Mouse (Mus musculus) kidney, embryonic 16.5 days (tissue): ENCODE results near the gene Arhgap25. TPM values are rescaled to one million over a fixed set of nuclear protein-coding genes. Genes with fewer than 3 reads are reported as not detected.

ENCODE experiments used
- ATAC-seq: fragments of 200-750 bp; cut with Nextera tagmentation; 2 replicates; pipeline ENCODE4 v1.8.0; 2017; ENCODE audit warnings: moderate TSS enrichment; ENCODE audit not compliant: low FRiP score, low TSS enrichment
- H3K27ac ChIP-seq: fragments of 300-500 bp; sonication (generic); 2 replicates; pipeline ENCODE4 v1.5.1; 2014; ENCODE audit warnings: low read length
- H3K27me3 ChIP-seq: fragments of 300-500 bp; sonication (generic); 2 replicates; pipeline ENCODE4 v1.6.1; 2014; ENCODE audit warnings: low read length, control low read depth, mixed read lengths; ENCODE audit not compliant: insufficient read depth
- H3K36me3 ChIP-seq: fragments of 300-500 bp; sonication (generic); 2 replicates; pipeline ENCODE4 v1.6.1; 2014; ENCODE audit warnings: low read length, control low read depth, mixed read lengths; ENCODE audit not compliant: insufficient read depth
- H3K4me1 ChIP-seq: fragments of 300-500 bp; sonication (generic); 2 replicates; pipeline ENCODE4 v1.6.1; 2014; ENCODE audit warnings: low read length, control low read depth, mixed read lengths; ENCODE audit not compliant: insufficient read depth
- H3K4me2 ChIP-seq: fragments of 300-500 bp; sonication (generic); replicated peaks from 2 replicates; pipeline ENCODE4 v1.6.1; 2014; ENCODE audit warnings: low read depth, low read length
- H3K4me3 ChIP-seq: fragments of 300-500 bp; sonication (generic); 2 replicates; pipeline ENCODE4 v1.5.1; 2014; ENCODE audit warnings: mild to moderate bottlenecking, low read length
- H3K9ac ChIP-seq: fragments of 300-500 bp; sonication (generic); replicated peaks from 2 replicates; pipeline ENCODE4 v1.6.1; 2014; ENCODE audit warnings: low read length
- H3K9me3 ChIP-seq: fragments of 300-500 bp; sonication (generic); 2 replicates; pipeline ENCODE4 v1.6.1; 2016; ENCODE audit warnings: low read length, control low read depth
- WGBS: fragments of 180-500 bp; shearing (Covaris S2); extraction: QIAGEN DNeasy Blood & Tissue Kit; methylation state at CpG from one replicate; pipeline ENCODE4 v1.1.7; 2014; 5-methylcytosine and 5-hydroxymethylcytosine counted together
- polyA plus RNA-seq: library from polyadenylated mRNA; unstranded; fragments of >200 nt; fragmentation: Nextera tagmentation; extraction: Ambion mirVana; gene quantifications from 2 replicates; pipeline ENCODE4 v1.2.1, GENCODE M21; 2015

Gene Arhgap25
- polyA plus RNA-seq, 1 experiment from 2014 or later: 6.3 TPM

DNA sequence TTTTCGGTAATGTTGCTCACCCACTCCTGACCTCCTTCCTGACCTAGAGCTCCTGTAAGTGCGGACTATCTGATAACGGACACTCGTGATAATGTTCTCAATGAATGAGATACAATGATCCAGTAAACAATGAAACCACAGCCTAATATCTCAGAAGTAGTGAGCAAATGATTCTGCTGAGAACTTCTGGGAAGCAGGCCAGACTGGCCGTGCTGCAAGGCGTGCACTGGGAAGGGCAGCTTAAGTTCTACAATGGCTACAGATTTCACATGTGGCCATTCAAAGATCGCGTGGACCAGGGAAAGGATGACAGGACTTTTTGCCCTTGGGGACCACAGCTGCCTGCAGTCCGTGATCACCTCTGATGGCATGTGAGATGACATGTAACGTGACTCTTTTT, 64.7 kb downstream of the Arhgap25 start:
- WGBS: 86% methylated on average over 10 of the region's 10 CpGs
- Histone ChIP-seq H3K4me3 (no peak overlapping the region), H3K27ac (no peak overlapping the region), H3K9ac (no peak overlapping the region), H3K9me3 (no peaks in the 10 kb centered on the region), H3K36me3 (no peaks in the 10 kb centered on the region), H3K4me1 (0 out of 2 replicates have a peak, but pooled peaks cover 5% of the 10 kb centered on the region), H3K4me2 (no peak overlapping the region), H3K27me3 (no peaks in the 10 kb centered on the region)
- no peak for ATAC-seq

GRCm38 (mm10) chr6:87467373-87467772, 65.7 kb downstream of the Arhgap25 start:
- Histone ChIP-seq H3K4me2 (no peak overlapping the region), H3K27ac (no peak overlapping the region), H3K27me3 (no peaks in the 10 kb centered on the region), H3K4me1 (0 out of 2 replicates have a peak, but pooled peaks cover 5% of the 10 kb centered on the region), H3K9me3 (no peaks in the 10 kb centered on the region), H3K36me3 (no peaks in the 10 kb centered on the region), H3K9ac (no peak overlapping the region), H3K4me3 (no peak overlapping the region)
- whole genome bisulfite sequencing: 97% methylated on average over 1 of the region's 1 CpGs
- ATAC-seq: no peak

- 9% methylated on average over 12 of the region's 12 CpGs for WGBS
- H3K4me3 ChIP-seq: peak overlapping the region; percentile 2; the same call in 1 of the 2 replicates
- H3K27ac ChIP-seq: no peak overlapping the region
- ATAC-seq: peak; percentile 69
- 0 out of 2 replicates have a peak, but pooled peaks cover 5% of the 10 kb centered on the region for H3K4me1 ChIP-seq
- H3K36me3 ChIP-seq: no peaks in the 10 kb centered on the region
- H3K9me3 ChIP-seq: no peaks in the 10 kb centered on the region
- H3K9ac ChIP-seq: no peak overlapping the region
- H3K4me2 ChIP-seq: peak overlapping the region; percentile 33
- H3K27me3 ChIP-seq: no peaks in the 10 kb centered on the region
These were observed 66.8 kb downstream of the Arhgap25 start for GRCm38 (mm10) chr6:87466221-87466620.

GRCm38 (mm10) chr6:87455507-87455906, 77.6 kb downstream of the Arhgap25 start:
- WGBS: 56% methylated on average over 6 of the region's 6 CpGs
- H3K4me3 ChIP-seq: no peak overlapping the region

DNA sequence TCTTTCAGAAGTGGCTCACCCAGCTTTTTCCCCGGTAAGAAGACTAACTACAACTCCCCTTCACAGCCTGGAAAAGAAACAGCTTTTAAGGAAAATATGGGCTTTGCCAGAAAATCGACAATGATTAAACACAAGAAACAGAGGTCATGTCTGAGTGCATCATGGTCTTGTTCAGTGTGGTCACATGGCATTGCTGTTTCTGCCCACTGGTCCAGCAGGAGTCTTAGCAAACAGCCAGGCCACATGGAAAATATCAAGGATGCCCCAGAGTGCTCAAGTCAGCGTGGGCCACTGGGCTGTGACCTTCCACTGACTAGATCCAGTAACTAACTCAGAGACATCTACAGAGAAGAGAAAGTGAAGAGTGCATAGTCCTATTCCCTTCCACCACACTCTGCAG, 81.3 kb downstream of the Arhgap25 start:
- no peak overlapping the region for H3K4me2 ChIP-seq
- H3K9ac ChIP-seq: no peak overlapping the region
- H3K9me3 ChIP-seq: no peaks in the 10 kb centered on the region
- 0 out of 2 replicates have a peak, but pooled peaks cover 4% of the 10 kb centered on the region for H3K4me1 ChIP-seq
- H3K4me3 ChIP-seq: no peak overlapping the region
- no peaks in the 10 kb centered on the region for H3K27me3 ChIP-seq
- no peaks in the 10 kb centered on the region for H3K36me3 ChIP-seq
- no peak overlapping the region for H3K27ac ChIP-seq
- no peak for ATAC-seq
- 45% methylated on average over 3 of the region's 3 CpGs for WGBS

More at GRCm38 (mm10) chr6:87455507-87455906, 77.6 kb downstream of the Arhgap25 start:
- no peak overlapping the region for H3K4me2 ChIP-seq
- no peaks in the 10 kb centered on the region for H3K4me1 ChIP-seq
- no peak overlapping the region for H3K27ac ChIP-seq
- no peaks in the 10 kb centered on the region for H3K9me3 ChIP-seq
- no peaks in the 10 kb centered on the region for H3K27me3 ChIP-seq
- H3K9ac ChIP-seq: no peak overlapping the region
- no peak for ATAC-seq
- no peaks in the 10 kb centered on the region for H3K36me3 ChIP-seq

- 61% methylated on average over 3 of the region's 3 CpGs for WGBS
- Histone ChIP-seq H3K9me3 (no peaks in the 10 kb centered on the region), H3K4me1 (0 out of 2 replicates have a peak, but pooled peaks cover 4% of the 10 kb centered on the region), H3K27me3 (no peaks in the 10 kb centered on the region), H3K36me3 (no peaks in the 10 kb centered on the region), H3K4me3 (no peak overlapping the region), H3K4me2 (no peak overlapping the region), H3K27ac (no peak overlapping the region), H3K9ac (no peak overlapping the region)
- no peak for ATAC-seq
These were observed 82.0 kb downstream of the Arhgap25 start for GRCm38 (mm10) chr6:87451016-87451415.

DNA sequence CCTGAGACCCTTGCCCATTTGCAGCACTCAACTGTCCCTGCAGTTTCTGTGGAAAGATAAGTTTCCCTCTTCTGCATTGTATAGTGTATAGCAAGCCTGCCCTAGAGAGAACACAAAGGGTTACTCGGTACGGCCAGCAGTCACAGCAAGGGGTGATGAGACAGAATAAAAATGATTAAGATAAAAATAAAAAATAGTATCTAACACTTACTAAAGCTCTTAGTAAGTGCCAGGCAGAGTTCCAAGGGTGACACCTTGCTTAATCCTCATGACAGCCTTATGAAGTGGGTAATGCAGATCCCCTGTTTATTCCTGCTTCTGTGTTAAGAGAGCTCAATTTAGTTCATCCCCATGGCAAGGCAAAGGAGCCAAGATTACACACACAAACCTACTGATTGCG, 83.5 kb downstream of the Arhgap25 start:
- Histone ChIP-seq H3K9me3 (no peaks in the 10 kb centered on the region), H3K27me3 (no peaks in the 10 kb centered on the region), H3K27ac (no peak overlapping the region), H3K4me3 (no peak overlapping the region), H3K4me1 (0 out of 2 replicates have a peak, but pooled peaks cover 4% of the 10 kb centered on the region), H3K9ac (no peak overlapping the region), H3K36me3 (no peaks in the 10 kb centered on the region), H3K4me2 (no peak overlapping the region)
- WGBS: 86% methylated on average over 3 of the region's 3 CpGs
- ATAC-seq: no peak

- Histone ChIP-seq H3K4me3 (no peak overlapping the region), H3K9me3 (no peaks in the 10 kb centered on the region), H3K36me3 (no peaks in the 10 kb centered on the region), H3K4me1 (0 out of 2 replicates have a peak, but pooled peaks cover 4% of the 10 kb centered on the region), H3K9ac (no peak overlapping the region), H3K4me2 (no peak overlapping the region), H3K27me3 (no peaks in the 10 kb centered on the region), H3K27ac (no peak overlapping the region)
- no peak for ATAC-seq
- 95% methylated on average over 4 of the region's 4 CpGs for WGBS
These were observed 85.8 kb downstream of the Arhgap25 start for GRCm38 (mm10) chr6:87447217-87447616.

- Histone ChIP-seq H3K36me3 (no peaks in the 10 kb centered on the region), H3K9ac (no peak overlapping the region), H3K4me1 (0 out of 2 replicates have a peak, but pooled peaks cover 4% of the 10 kb centered on the region), H3K9me3 (no peaks in the 10 kb centered on the region), H3K4me3 (no peak overlapping the region), H3K27me3 (no peaks in the 10 kb centered on the region), H3K27ac (no peak overlapping the region), H3K4me2 (no peak overlapping the region)
- no peak for ATAC-seq
- WGBS: 72% methylated on average over 7 of the region's 7 CpGs
These were observed 87.8 kb downstream of the Arhgap25 start for GRCm38 (mm10) chr6:87445222-87445621.

GRCm38 (mm10) chr6:87443253-87443652, 89.8 kb downstream of the Arhgap25 start:
- Histone ChIP-seq H3K27ac (no peak overlapping the region), H3K9ac (no peak overlapping the region), H3K36me3 (no peaks in the 10 kb centered on the region), H3K27me3 (no peaks in the 10 kb centered on the region), H3K4me1 (no peaks in the 10 kb centered on the region), H3K4me3 (no peak overlapping the region), H3K9me3 (no peaks in the 10 kb centered on the region), H3K4me2 (no peak overlapping the region)
- 86% methylated on average over 11 of the region's 11 CpGs for WGBS
- ATAC-seq: no peak
